Mouse (Mus musculus) bone marrow, adult 2 months (tissue): ENCODE measurements around the gene Tspan13. TPM values are rescaled to one million over a fixed set of nuclear protein-coding genes. Genes with fewer than 3 reads are reported as not detected.
A peak's percentile ranks its signal among the peaks of the same experiment; 100 is the strongest.

ENCODE experiments used
- H3K27ac ChIP-seq: fragments of 200-500 bp; 2 replicates; pipeline ENCODE4 v1.5.1; 2012; ENCODE audit warnings: low read depth, mild to moderate bottlenecking, control low read depth, inconsistent platforms, low read length; ENCODE audit not compliant: control insufficient read depth, poor library complexity, insufficient read depth
- H3K4me1 ChIP-seq: fragments of 200-500 bp; 2 replicates; pipeline ENCODE4 v1.6.1; 2011; ENCODE audit warnings: low read length; ENCODE audit not compliant: control insufficient read depth, insufficient read depth
- H3K4me3 ChIP-seq: fragments of 200-500 bp; replicated peaks from 2 replicates; pipeline ENCODE3; 2011; ENCODE audit warnings: mild to moderate bottlenecking, low read depth, low read length, control low read depth; ENCODE audit not compliant: control insufficient read depth
- CTCF ChIP-seq: fragments of 200-500 bp; IDR thresholded peaks from 2 replicates; pipeline ENCODE4 v1.5.1; 2011; ENCODE audit warnings: low read length, control low read depth; ENCODE audit not compliant: control insufficient read depth, insufficient read depth
- POLR2A ChIP-seq: fragments of 200-500 bp; IDR thresholded peaks from 2 replicates; pipeline ENCODE4 v1.6.1; 2011; ENCODE audit warnings: low read depth, mild to moderate bottlenecking, control low read depth, low read length, borderline replicate concordance; ENCODE audit not compliant: control insufficient read depth
- WGBS: fragments of 180-500 bp; shearing (Covaris S2); methylation state at CpG from one replicate; pipeline ENCODE4 v1.1.7; 2018; 5-methylcytosine and 5-hydroxymethylcytosine counted together
- polyA plus RNA-seq: library from polyadenylated mRNA; stranded (reverse); fragments of >200 nt; gene quantifications from 2 replicates; pipeline ENCODE4 v1.2.4, GENCODE M21; 2011; ENCODE audit warnings: low replicate concordance; ENCODE audit not compliant: missing spikeins, insufficient read depth, insufficient read length

Tspan13 gene
- polyA plus RNA-seq, 1 experiment, result 22.2 TPM

DNA sequence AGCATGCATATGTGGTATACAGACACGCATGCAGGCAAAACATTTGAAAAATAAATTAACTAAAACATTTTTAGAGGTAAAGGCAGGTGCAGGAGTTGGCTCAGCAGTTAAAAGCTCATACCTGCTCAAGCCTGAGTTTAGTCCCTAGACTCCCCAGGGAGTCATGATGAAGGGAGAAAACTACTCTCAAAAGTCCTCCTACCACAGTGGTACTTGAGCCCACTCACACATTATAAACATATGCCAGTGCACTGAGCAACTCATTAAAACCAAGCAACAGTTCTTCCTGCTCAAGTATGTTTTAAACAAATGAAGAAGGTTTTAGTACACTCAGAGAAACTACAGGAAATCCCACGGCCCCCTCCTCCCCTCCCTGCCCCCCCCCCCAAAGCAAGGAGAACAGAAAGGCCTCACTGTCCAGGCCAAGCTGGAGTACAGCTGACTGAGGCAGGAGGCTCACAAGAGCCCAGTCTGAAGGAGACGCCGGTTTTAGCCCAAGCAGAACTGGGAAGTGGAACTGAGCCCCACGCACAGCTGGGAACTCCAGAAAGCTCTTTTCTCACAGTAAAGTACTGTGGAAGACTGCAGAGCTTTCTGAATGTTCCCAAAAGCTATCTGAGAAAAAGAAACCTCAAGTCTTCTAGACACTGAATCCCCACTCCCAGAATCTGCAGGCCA, 13.2 kb downstream of the Tspan13 start:
- Histone ChIP-seq H3K27ac (no peak overlapping the region), H3K4me3 (no peak overlapping the region), H3K4me1 (peaks cover 2% of the 10 kb centered on the region)
- WGBS, result 19% methylated on average over 5 of the region's 5 CpGs
- no peak for TF ChIP-seq CTCF
- TF ChIP-seq POLR2A, result no peak

DNA sequence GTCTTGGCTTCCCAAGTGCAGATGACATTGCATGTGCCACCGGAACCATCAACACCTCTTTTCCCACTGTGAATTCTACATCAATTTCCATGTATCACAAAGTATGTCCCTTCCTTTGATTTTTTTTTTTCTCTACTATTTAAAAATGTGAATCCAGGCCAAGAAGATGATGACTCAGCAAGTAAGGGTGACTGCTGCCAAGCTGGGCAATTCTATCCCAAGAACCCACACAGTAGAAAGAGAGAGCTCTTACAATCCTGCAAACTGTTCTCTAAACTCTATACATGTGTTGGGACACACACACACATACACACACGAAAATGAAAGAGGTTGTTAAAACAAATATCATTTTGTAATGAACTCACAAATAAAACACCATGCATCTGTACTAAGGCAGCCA, 15.1 kb downstream of the Tspan13 start:
- 77% methylated on average over 2 of the region's 2 CpGs for WGBS
- H3K4me3 ChIP-seq, result no peak overlapping the region
- no peak for TF ChIP-seq CTCF
- TF ChIP-seq POLR2A, result no peak
- H3K27ac ChIP-seq, result no peak overlapping the region
- no peaks in the 10 kb centered on the region; the same call in 1 of the 2 replicates for H3K4me1 ChIP-seq

DNA sequence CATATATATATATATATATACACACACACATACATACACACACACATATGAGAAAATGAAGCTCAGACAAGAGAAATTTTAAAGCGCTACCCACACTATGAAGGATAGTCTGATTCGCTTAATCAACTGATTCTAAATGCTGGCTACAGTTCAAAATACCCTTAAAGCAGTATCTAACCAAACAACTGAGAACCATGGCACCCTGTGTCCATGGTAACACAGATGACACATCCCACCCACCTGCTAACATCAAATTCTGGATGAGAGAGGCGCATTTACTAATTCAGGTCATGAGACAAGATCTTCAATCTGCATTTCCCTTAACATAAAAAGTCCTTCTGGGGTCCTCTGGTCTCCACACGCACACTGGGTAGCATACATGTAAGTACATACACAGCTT, 16.2 kb downstream of the Tspan13 start:
- H3K27ac ChIP-seq, result no peak overlapping the region
- H3K4me3 ChIP-seq, result no peak overlapping the region
- TF ChIP-seq CTCF (no peak), POLR2A (no peak)
- no peaks in the 10 kb centered on the region; the same call in 1 of the 2 replicates for H3K4me1 ChIP-seq
- 85% methylated on average over 4 of the region's 4 CpGs for WGBS

DNA sequence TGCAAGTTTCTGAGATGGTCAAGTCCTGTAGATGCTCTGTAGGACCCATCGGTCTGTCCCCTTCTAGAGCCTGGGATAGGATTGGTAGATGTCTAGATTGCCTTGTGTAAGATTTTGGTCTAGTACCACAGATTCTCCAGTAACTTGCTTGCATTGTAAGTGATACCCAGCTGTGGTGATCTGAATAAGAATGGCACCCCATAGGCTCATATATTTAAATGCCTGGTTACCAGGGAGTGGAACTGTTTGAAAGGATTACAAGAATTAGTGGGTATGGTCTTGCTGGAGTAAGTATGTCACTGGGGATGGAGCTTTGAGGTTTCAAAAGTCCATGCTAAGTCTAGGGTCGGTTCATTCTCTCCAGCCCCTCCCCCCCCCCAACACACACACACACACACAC, 21.6 kb downstream of the Tspan13 start:
- Histone ChIP-seq H3K27ac (no peak overlapping the region), H3K4me1 (no peaks in the 10 kb centered on the region), H3K4me3 (no peak overlapping the region)
- 90% methylated on average over 2 of the region's 2 CpGs for WGBS
- TF ChIP-seq CTCF (no peak), POLR2A (no peak)

DNA sequence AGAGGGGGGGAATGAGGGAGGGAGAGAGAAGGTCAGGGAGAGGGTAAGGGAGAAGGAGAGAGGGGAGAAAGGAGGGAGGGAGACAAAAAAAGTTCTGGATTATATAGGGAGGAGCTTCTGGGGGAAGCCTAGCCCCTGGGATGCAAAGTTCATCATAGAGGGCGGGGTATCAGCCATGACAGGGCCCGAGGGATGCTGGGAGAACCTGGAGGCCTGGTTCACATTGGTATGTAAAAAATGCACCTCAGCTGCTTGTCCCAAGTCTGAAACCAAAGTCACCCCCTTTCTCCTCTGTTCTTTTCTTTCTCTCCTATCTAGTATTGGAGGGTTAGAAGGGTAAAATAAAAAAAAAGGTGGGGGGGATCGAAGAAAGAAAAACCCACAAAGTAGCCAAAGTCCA, 22.2 kb downstream of the Tspan13 start:
- no peak overlapping the region; the same call in 1 of the 2 replicates for H3K27ac ChIP-seq
- H3K4me1 ChIP-seq, result no peaks in the 10 kb centered on the region
- no peak overlapping the region for H3K4me3 ChIP-seq
- TF ChIP-seq CTCF, result no peak
- TF ChIP-seq POLR2A, result no peak
- whole genome bisulfite sequencing, result 81% methylated on average over 3 of the region's 3 CpGs

DNA sequence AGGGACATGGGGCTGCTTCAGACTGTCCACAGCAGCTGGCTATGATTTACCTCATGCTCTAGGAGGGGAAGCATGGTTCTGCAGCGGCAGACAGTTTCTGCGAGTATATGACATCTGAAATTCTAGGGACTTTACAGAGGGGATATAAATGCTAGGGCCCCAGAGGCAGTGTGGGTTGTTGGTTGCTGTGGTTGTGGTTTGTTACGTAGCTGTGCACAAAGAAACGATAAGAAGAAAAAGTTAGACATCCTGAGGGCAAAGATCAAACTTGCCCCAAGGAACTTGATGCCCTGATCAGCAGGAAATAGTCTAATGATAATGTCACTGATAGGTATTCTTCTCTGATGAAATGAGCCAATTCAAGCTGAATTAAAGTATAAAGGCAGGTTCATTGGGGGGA, 22.7 kb downstream of the Tspan13 start:
- 27% methylated on average over 4 of the region's 4 CpGs for WGBS
- TF ChIP-seq POLR2A (no peak), CTCF (no peak)
- no peak overlapping the region for H3K4me3 ChIP-seq
- no peaks in the 10 kb centered on the region for H3K4me1 ChIP-seq
- no peak overlapping the region for H3K27ac ChIP-seq

DNA sequence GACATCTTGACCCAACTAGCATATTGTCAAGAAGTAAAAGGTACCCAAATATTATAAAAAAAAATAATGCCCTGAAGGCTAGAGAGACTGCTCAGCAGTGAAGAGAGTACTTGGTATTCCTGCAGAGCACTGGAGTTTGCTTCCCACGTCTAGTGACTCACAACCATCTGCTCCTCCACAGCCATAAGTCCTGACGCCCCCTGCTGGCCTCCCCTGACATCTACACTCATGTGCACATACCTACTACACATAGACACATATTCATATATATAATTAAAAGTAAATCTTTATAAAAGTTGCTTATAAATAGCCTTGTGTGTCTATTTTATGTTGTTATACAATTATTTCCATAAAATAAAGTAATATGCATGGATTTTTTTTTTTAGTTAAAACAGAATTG, 24.5 kb downstream of the Tspan13 start:
- Histone ChIP-seq H3K4me1 (no peaks in the 10 kb centered on the region), H3K4me3 (no peak overlapping the region), H3K27ac (no peak overlapping the region)
- WGBS, result 83% methylated on average over 2 of the region's 2 CpGs
- TF ChIP-seq CTCF (peak; percentile 25; the same call in 1 of the 2 replicates), POLR2A (no peak)

DNA sequence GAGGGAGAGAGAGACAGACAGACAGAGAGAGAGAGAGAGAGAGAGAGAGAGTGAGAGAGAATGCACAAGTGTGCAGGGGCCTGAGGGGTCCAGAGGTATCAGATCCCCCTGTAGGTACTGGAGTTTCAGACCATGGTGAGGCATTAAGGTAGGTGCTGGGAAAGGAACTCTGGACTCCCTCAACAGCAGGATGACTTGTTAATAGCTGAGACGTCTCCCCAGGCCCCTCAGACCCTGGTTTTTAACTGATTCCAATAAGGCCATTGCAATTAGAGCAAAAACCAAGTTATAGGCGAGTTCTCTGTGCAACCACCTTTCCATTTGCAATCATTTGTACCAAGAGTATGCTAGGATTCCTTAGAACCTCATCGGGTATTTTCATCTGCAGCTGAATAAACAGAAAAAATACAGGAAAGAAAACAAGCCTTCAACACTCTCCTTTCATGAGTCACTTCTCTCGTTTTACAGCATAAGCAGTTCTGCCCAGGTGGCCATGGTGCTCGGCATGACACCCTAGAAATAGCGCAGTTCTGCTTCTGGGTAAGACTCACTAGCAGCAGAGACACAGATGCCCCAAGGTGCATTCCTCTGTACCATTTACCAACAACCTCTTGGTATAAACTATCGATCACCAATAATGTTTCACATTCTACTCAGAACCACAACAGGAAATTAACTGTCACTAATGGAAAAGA, 28.9 kb downstream of the Tspan13 start:
- WGBS, result 81% methylated on average over 7 of the region's 7 CpGs
- Histone ChIP-seq H3K4me3 (no peak overlapping the region), H3K27ac (no peak overlapping the region), H3K4me1 (no peaks in the 10 kb centered on the region)
- no peak for TF ChIP-seq CTCF
- TF ChIP-seq POLR2A, result no peak
